Mouse (Mus musculus): Measurements from ENCODE around the gene Lcp1. TPM values are rescaled to one million over a fixed set of nuclear protein-coding genes. Genes with fewer than 3 reads are reported as not detected.

The Lcp1 gene
- polyA plus RNA-seq, 1 experiment from 2014 or later, result 23.4 TPM

GRCm38 (mm10) chr14:75227453-75228084, 96.7 kb downstream of the Lcp1 start:
- 84% methylated on average over 6 of the region's 6 CpGs for WGBS
- ATAC-seq (ENCODE audit: low FRiP score, low TSS enrichment), result no peak
- Histone ChIP-seq H3K4me3 (ENCODE audit: low read length) (no peak overlapping the region), H3K9me3 (ENCODE audit: low read length) (no peaks in the 10 kb centered on the region), H3K4me2 (replicated peaks; ENCODE audit: low read depth, low read length) (no peak overlapping the region), H3K27ac (ENCODE audit: low read length) (no peak overlapping the region), H3K36me3 (ENCODE audit: insufficient read depth, low read length) (no peaks in the 10 kb centered on the region), H3K4me1 (ENCODE audit: insufficient read depth, low read length) (no peaks in the 10 kb centered on the region), H3K27me3 (ENCODE audit: insufficient read depth, low read length) (no peaks in the 10 kb centered on the region), H3K9ac (replicated peaks; ENCODE audit: low read length) (no peak overlapping the region)

GRCm38 (mm10) chr14:75229834-75230233, 98.9 kb downstream of the Lcp1 start:
- no peak overlapping the region for H3K4me3 ChIP-seq (ENCODE audit: low read length)
- no peaks in the 10 kb centered on the region for H3K9me3 ChIP-seq (ENCODE audit: low read length)
- no peaks in the 10 kb centered on the region for H3K36me3 ChIP-seq (ENCODE audit: insufficient read depth, low read length)
- no peak overlapping the region for H3K27ac ChIP-seq (ENCODE audit: low read length)
- H3K4me1 ChIP-seq (ENCODE audit: insufficient read depth, low read length), result no peaks in the 10 kb centered on the region
- no peak overlapping the region for H3K9ac ChIP-seq (replicated peaks; ENCODE audit: low read length)
- no peaks in the 10 kb centered on the region for H3K27me3 ChIP-seq (ENCODE audit: insufficient read depth, low read length)
- no peak for ATAC-seq (ENCODE audit: low FRiP score, low TSS enrichment)
- no peak overlapping the region for H3K4me2 ChIP-seq (replicated peaks; ENCODE audit: low read depth, low read length)
- 68% methylated on average over 2 of the region's 2 CpGs for WGBS

GRCm38 (mm10) chr14:75233070-75233469, 102.2 kb downstream of the Lcp1 start:
- Histone ChIP-seq H3K9ac (replicated peaks; ENCODE audit: low read length) (no peak overlapping the region), H3K4me2 (replicated peaks; ENCODE audit: low read depth, low read length) (no peak overlapping the region), H3K4me3 (ENCODE audit: low read length) (no peak overlapping the region), H3K9me3 (ENCODE audit: low read length) (no peaks in the 10 kb centered on the region), H3K36me3 (ENCODE audit: insufficient read depth, low read length) (no peaks in the 10 kb centered on the region), H3K27ac (ENCODE audit: low read length) (no peak overlapping the region), H3K27me3 (ENCODE audit: insufficient read depth, low read length) (no peaks in the 10 kb centered on the region), H3K4me1 (ENCODE audit: insufficient read depth, low read length) (no peaks in the 10 kb centered on the region)
- no peak for ATAC-seq (ENCODE audit: low FRiP score, low TSS enrichment)
- 81% methylated on average over 5 of the region's 5 CpGs for WGBS

GRCm38 (mm10) chr14:75235552-75235951, 104.7 kb downstream of the Lcp1 start:
- Histone ChIP-seq H3K9me3 (ENCODE audit: low read length) (no peaks in the 10 kb centered on the region), H3K4me1 (ENCODE audit: insufficient read depth, low read length) (no peaks in the 10 kb centered on the region), H3K4me3 (ENCODE audit: low read length) (0 out of 2 replicates have a peak overlapping the region, but pooled peaks have one; percentile 9), H3K9ac (replicated peaks; ENCODE audit: low read length) (no peak overlapping the region), H3K27ac (ENCODE audit: low read length) (peak overlapping the region; percentile 62), H3K27me3 (ENCODE audit: insufficient read depth, low read length) (no peaks in the 10 kb centered on the region), H3K36me3 (ENCODE audit: insufficient read depth, low read length) (no peaks in the 10 kb centered on the region), H3K4me2 (replicated peaks; ENCODE audit: low read depth, low read length) (peak overlapping the region; percentile 43)
- 55% methylated on average over 8 of the region's 8 CpGs for WGBS
- ATAC-seq (ENCODE audit: low FRiP score, low TSS enrichment), result peak; percentile 63

GRCm38 (mm10) chr14:75235955-75236635, 105.2 kb downstream of the Lcp1 start:
- Histone ChIP-seq H3K4me3 (ENCODE audit: low read length) (0 out of 2 replicates have a peak overlapping the region, but pooled peaks have one; percentile 9), H3K27me3 (ENCODE audit: insufficient read depth, low read length) (no peaks in the 10 kb centered on the region), H3K27ac (ENCODE audit: low read length) (peak overlapping the region; percentile 62), H3K4me2 (replicated peaks; ENCODE audit: low read depth, low read length) (peak overlapping the region; percentile 43), H3K36me3 (ENCODE audit: insufficient read depth, low read length) (no peaks in the 10 kb centered on the region), H3K9me3 (ENCODE audit: low read length) (no peaks in the 10 kb centered on the region), H3K9ac (replicated peaks; ENCODE audit: low read length) (no peak overlapping the region), H3K4me1 (ENCODE audit: insufficient read depth, low read length) (no peaks in the 10 kb centered on the region)
- 45% methylated on average over 9 of the region's 9 CpGs for WGBS
- peak; percentile 54; the same call in 1 of the 2 replicates for ATAC-seq (ENCODE audit: low FRiP score, low TSS enrichment)

GRCm38 (mm10) chr14:75236636-75237003, 105.7 kb downstream of the Lcp1 start:
- H3K27ac ChIP-seq (ENCODE audit: low read length), result peak overlapping the region; percentile 44; the same call in 1 of the 2 replicates
- no peaks in the 10 kb centered on the region for H3K27me3 ChIP-seq (ENCODE audit: insufficient read depth, low read length)
- 84% methylated on average over 4 of the region's 4 CpGs for WGBS
- no peaks in the 10 kb centered on the region for H3K9me3 ChIP-seq (ENCODE audit: low read length)
- H3K4me1 ChIP-seq (ENCODE audit: insufficient read depth, low read length), result no peaks in the 10 kb centered on the region
- no peak overlapping the region for H3K4me2 ChIP-seq (replicated peaks; ENCODE audit: low read depth, low read length)
- no peak overlapping the region for H3K4me3 ChIP-seq (ENCODE audit: low read length)
- no peak for ATAC-seq (ENCODE audit: low FRiP score, low TSS enrichment)
- no peaks in the 10 kb centered on the region for H3K36me3 ChIP-seq (ENCODE audit: insufficient read depth, low read length)
- no peak overlapping the region for H3K9ac ChIP-seq (replicated peaks; ENCODE audit: low read length)

GRCm38 (mm10) chr14:75237096-75237495, 106.2 kb downstream of the Lcp1 start:
- no peak for ATAC-seq (ENCODE audit: low FRiP score, low TSS enrichment)
- 84% methylated on average over 8 of the region's 8 CpGs for WGBS
- Histone ChIP-seq H3K4me3 (ENCODE audit: low read length) (no peak overlapping the region), H3K27ac (ENCODE audit: low read length) (no peak overlapping the region), H3K4me1 (ENCODE audit: insufficient read depth, low read length) (0 out of 2 replicates have a peak, but pooled peaks cover 3% of the 10 kb centered on the region), H3K9ac (replicated peaks; ENCODE audit: low read length) (no peak overlapping the region), H3K4me2 (replicated peaks; ENCODE audit: low read depth, low read length) (no peak overlapping the region), H3K9me3 (ENCODE audit: low read length) (no peaks in the 10 kb centered on the region), H3K36me3 (ENCODE audit: insufficient read depth, low read length) (no peaks in the 10 kb centered on the region), H3K27me3 (ENCODE audit: insufficient read depth, low read length) (no peaks in the 10 kb centered on the region)

GRCm38 (mm10) chr14:75238054-75238692, 107.3 kb downstream of the Lcp1 start:
- 81% methylated on average over 6 of the region's 6 CpGs for WGBS
- Histone ChIP-seq H3K36me3 (ENCODE audit: insufficient read depth, low read length) (no peaks in the 10 kb centered on the region), H3K4me3 (ENCODE audit: low read length) (no peak overlapping the region), H3K4me1 (ENCODE audit: insufficient read depth, low read length) (0 out of 2 replicates have a peak, but pooled peaks cover 6% of the 10 kb centered on the region), H3K4me2 (replicated peaks; ENCODE audit: low read depth, low read length) (no peak overlapping the region), H3K9ac (replicated peaks; ENCODE audit: low read length) (no peak overlapping the region), H3K27ac (ENCODE audit: low read length) (no peak overlapping the region), H3K27me3 (ENCODE audit: insufficient read depth, low read length) (no peaks in the 10 kb centered on the region), H3K9me3 (ENCODE audit: low read length) (no peaks in the 10 kb centered on the region)
- ATAC-seq (ENCODE audit: low FRiP score, low TSS enrichment), result no peak

GRCm38 (mm10) chr14:75242087-75242486, 111.2 kb downstream of the Lcp1 start, which contains the start of gene Cpb2:
TSS of gene Cpb2 (plus strand) at chr14:75242287.
- peak; percentile 86 for ATAC-seq (ENCODE audit: low FRiP score, low TSS enrichment)

More at GRCm38 (mm10) chr14:75242087-75242486, 111.2 kb downstream of the Lcp1 start, which contains the start of gene Cpb2:
- H3K9ac ChIP-seq (replicated peaks; ENCODE audit: low read length), result no peak within 1 kb of the TSS
- H3K36me3 ChIP-seq (ENCODE audit: insufficient read depth, low read length), result no peaks in the 10 kb centered on the region
- 0 out of 2 replicates have a peak within 1 kb of the TSS, but pooled peaks have one; percentile 13 for H3K4me2 ChIP-seq (replicated peaks; ENCODE audit: low read depth, low read length)
- peak within 1 kb of the TSS; percentile 61 for H3K27ac ChIP-seq (ENCODE audit: low read length)
- no peak within 1 kb of the TSS for H3K4me3 ChIP-seq (ENCODE audit: low read length)
- WGBS, result 55% methylated on average over 5 of the region's 5 CpGs
- H3K4me1 ChIP-seq (ENCODE audit: insufficient read depth, low read length), result 0 out of 2 replicates have a peak, but pooled peaks cover 6% of the 10 kb centered on the region
- no peaks in the 10 kb centered on the region for H3K9me3 ChIP-seq (ENCODE audit: low read length)
- H3K27me3 ChIP-seq (ENCODE audit: insufficient read depth, low read length), result no peaks in the 10 kb centered on the region

Data from kidney, embryonic 16.5 days (tissue).